Mouse (Mus musculus): ENCODE results near the gene Rbm6. TPM values are rescaled to one million over a fixed set of nuclear protein-coding genes. Genes with fewer than 3 reads are reported as not detected.

The Rbm6 gene
- polyA plus RNA-seq, 1 experiment, result 20.0 TPM

Other genes starting within 250 kb of the Rbm6 start
- gene Gnai2, start 237.9 kb downstream of the Rbm6 start, polyA plus RNA-seq (2012; ENCODE audit: insufficient read depth, insufficient read length, missing spikeins), result 87.2 and 112 TPM in 2 replicates
- gene Slc38a3, start 203.7 kb downstream of the Rbm6 start, polyA plus RNA-seq (2012; ENCODE audit: insufficient read depth, insufficient read length, missing spikeins), result 0.83 and 3.3 TPM in 2 replicates
- not detected in 2 replicates for gene Gnat1, start 193.5 kb downstream of the Rbm6 start, polyA plus RNA-seq (2012; ENCODE audit: insufficient read depth, insufficient read length, missing spikeins)
- gene Sema3f, start 162.8 kb downstream of the Rbm6 start, polyA plus RNA-seq (2012; ENCODE audit: insufficient read depth, insufficient read length, missing spikeins), result 3.1 and 3.2 TPM in 2 replicates
- gene Rbm5, start 102.2 kb downstream of the Rbm6 start, polyA plus RNA-seq (2012; ENCODE audit: insufficient read depth, insufficient read length, missing spikeins), result 37.4 and 47.2 TPM in 2 replicates
- 12.6 and 14.3 TPM in 2 replicates for gene Mon1a, start 14.9 kb upstream of the Rbm6 start, polyA plus RNA-seq (2012; ENCODE audit: insufficient read depth, insufficient read length, missing spikeins)
- gene Mst1r, start 33.6 kb upstream of the Rbm6 start, polyA plus RNA-seq (2012; ENCODE audit: insufficient read depth, insufficient read length, missing spikeins), result 0.36 and 1.4 TPM in 2 replicates
- not detected in 2 replicates for gene Actl11, start 55.2 kb upstream of the Rbm6 start, polyA plus RNA-seq (2012; ENCODE audit: insufficient read depth, insufficient read length, missing spikeins)
- not detected in 2 replicates for gene Camkv, start 62.4 kb upstream of the Rbm6 start, polyA plus RNA-seq (2012; ENCODE audit: insufficient read depth, insufficient read length, missing spikeins)
- not detected in 2 replicates for gene Traip, start 76.9 kb upstream of the Rbm6 start, polyA plus RNA-seq (2012; ENCODE audit: insufficient read depth, insufficient read length, missing spikeins)
- 7.0 and 13.8 TPM in 2 replicates for gene Uba7, start 102.3 kb upstream of the Rbm6 start, polyA plus RNA-seq (2012; ENCODE audit: insufficient read depth, insufficient read length, missing spikeins)
- not detected in 2 replicates for gene Gm20661, start 109.8 kb upstream of the Rbm6 start, polyA plus RNA-seq (2012; ENCODE audit: insufficient read depth, insufficient read length, missing spikeins)
- gene Inka1, start 112.6 kb upstream of the Rbm6 start, polyA plus RNA-seq (2012; ENCODE audit: insufficient read depth, insufficient read length, missing spikeins), result 5.1 and 5.5 TPM in 2 replicates
- not detected in 2 replicates for gene Cdhr4, start 119.3 kb upstream of the Rbm6 start, polyA plus RNA-seq (2012; ENCODE audit: insufficient read depth, insufficient read length, missing spikeins)
- not detected in 2 replicates for gene Gm20662, start 123.1 kb upstream of the Rbm6 start, polyA plus RNA-seq (2012; ENCODE audit: insufficient read depth, insufficient read length, missing spikeins)
- gene Ip6k1, start 129.3 kb upstream of the Rbm6 start, polyA plus RNA-seq (2012; ENCODE audit: insufficient read depth, insufficient read length, missing spikeins), result 14.7 and 20.7 TPM in 2 replicates
- 8.2 and 11.1 TPM in 2 replicates for gene Gmppb, start 176.0 kb upstream of the Rbm6 start, polyA plus RNA-seq (2012; ENCODE audit: insufficient read depth, insufficient read length, missing spikeins)
- gene Amigo3, start 179.9 kb upstream of the Rbm6 start, polyA plus RNA-seq (2012; ENCODE audit: insufficient read depth, insufficient read length, missing spikeins), result 0.40 and 0.88 TPM in 2 replicates
- not detected in 2 replicates for gene Mst1, start 207.2 kb upstream of the Rbm6 start, polyA plus RNA-seq (2012; ENCODE audit: insufficient read depth, insufficient read length, missing spikeins)
- 40.0 TPM in 2 replicates for gene Rnf123, start 210.1 kb upstream of the Rbm6 start, polyA plus RNA-seq (2012; ENCODE audit: insufficient read depth, insufficient read length, missing spikeins)
- 41.1 and 58.6 TPM in 2 replicates for gene Apeh, start 221.4 kb upstream of the Rbm6 start, polyA plus RNA-seq (2012; ENCODE audit: insufficient read depth, insufficient read length, missing spikeins)

Measured in brown adipose tissue, adult 24 weeks (tissue).